Mouse (Mus musculus): Measurements from ENCODE around the gene Rpn1. TPM values are rescaled to one million over a fixed set of nuclear protein-coding genes. Genes with fewer than 3 reads are reported as not detected.

Gene Rpn1
- polyA plus RNA-seq, 1 experiment from 2014 or later, result 272 TPM

DNA sequence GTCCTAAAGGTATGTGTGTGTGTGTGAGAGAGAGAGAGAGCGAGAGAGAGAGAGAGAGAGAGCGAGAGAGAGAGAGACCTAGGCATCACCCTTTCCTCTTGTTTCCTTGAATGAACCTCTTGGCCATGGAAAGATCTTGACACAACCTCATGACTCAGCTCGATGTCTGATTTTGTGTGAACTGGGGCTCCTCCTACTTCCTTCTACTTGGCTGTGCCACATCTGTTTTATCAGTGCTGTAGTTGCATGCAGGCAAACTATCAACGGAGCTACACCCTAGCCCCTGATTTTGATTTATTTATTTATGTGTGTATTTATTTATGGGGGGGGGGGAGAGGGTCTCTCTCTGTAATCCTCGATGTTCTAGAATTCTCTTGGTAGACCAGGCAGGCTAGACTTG, 36.4 kb upstream of the Rpn1 start:
- Histone ChIP-seq H3K4me2 (replicated peaks; ENCODE audit: low read depth, low read length) (no peak overlapping the region), H3K9ac (ENCODE audit: low read depth, low read length) (no peak overlapping the region), H3K4me1 (replicated peaks; ENCODE audit: control insufficient read depth, insufficient read depth, low read length) (no peaks in the 10 kb centered on the region), H3K27ac (ENCODE audit: low read depth, low read length) (no peak overlapping the region), H3K36me3 (ENCODE audit: control insufficient read depth, insufficient read depth, low read length) (no peaks in the 10 kb centered on the region), H3K9me3 (ENCODE audit: control insufficient read depth, low read length) (no peaks in the 10 kb centered on the region), H3K4me3 (ENCODE audit: low read depth, low read length) (no peak overlapping the region), H3K27me3 (ENCODE audit: control insufficient read depth, insufficient read depth, low read length) (0 out of 2 replicates have a peak, but pooled peaks cover 2% of the 10 kb centered on the region)
- ATAC-seq (ENCODE audit: low FRiP score), result no peak
- no peak for DNase-seq (ENCODE audit: low spot score)
- WGBS, result 85% methylated on average over 5 of the region's 5 CpGs

DNA sequence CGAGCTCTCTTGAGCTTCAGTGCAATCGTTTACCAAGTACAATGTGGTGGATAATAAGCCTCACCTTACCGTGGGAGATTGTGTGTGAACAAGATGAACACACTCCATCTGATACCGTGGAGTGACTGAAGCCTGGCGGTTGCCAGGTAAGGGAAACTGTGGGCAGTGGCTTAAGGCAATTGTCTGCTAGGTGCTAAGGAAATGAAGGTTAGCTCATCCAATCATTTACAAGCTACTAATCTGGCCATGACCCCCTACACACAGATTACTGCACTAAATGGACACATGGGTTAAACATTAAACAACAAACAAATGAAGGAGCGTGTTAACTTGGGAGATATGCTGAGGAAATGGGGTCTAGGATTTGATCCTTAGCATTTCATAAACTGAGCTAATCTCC, 35.3 kb upstream of the Rpn1 start:
- H3K27ac ChIP-seq (ENCODE audit: low read depth, low read length), result no peak overlapping the region
- 78% methylated on average over 6 of the region's 6 CpGs for WGBS
- H3K4me1 ChIP-seq (replicated peaks; ENCODE audit: control insufficient read depth, insufficient read depth, low read length), result no peaks in the 10 kb centered on the region
- no peak overlapping the region for H3K9ac ChIP-seq (ENCODE audit: low read depth, low read length)
- 0 out of 2 replicates have a peak, but pooled peaks cover 2% of the 10 kb centered on the region for H3K27me3 ChIP-seq (ENCODE audit: control insufficient read depth, insufficient read depth, low read length)
- DNase-seq (ENCODE audit: low spot score) (no peak), ATAC-seq (ENCODE audit: low FRiP score) (no peak)
- H3K36me3 ChIP-seq (ENCODE audit: control insufficient read depth, insufficient read depth, low read length), result no peaks in the 10 kb centered on the region
- H3K4me2 ChIP-seq (replicated peaks; ENCODE audit: low read depth, low read length), result no peak overlapping the region
- H3K9me3 ChIP-seq (ENCODE audit: control insufficient read depth, low read length), result no peaks in the 10 kb centered on the region
- no peak overlapping the region for H3K4me3 ChIP-seq (ENCODE audit: low read depth, low read length)

DNA sequence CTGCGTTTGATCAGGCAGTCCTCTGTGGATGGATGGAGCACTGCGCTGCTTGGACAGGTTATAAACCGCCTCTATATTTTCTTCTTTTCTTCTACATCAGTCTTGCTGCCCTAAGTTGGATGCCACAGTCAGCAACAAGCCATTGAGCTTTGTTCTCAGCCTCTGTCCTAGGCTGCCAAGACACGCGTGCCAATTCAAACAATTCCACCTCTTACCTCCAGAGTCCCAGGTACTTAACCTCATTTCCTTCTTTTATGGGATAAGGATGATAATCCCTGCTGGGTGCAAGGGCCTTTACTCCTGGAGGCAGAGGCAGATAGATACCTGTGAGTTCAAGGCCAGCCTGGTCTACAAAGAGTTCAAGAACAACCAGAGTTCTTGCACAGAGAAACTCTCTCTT, 33.1 kb upstream of the Rpn1 start:
- Histone ChIP-seq H3K4me2 (replicated peaks; ENCODE audit: low read depth, low read length) (no peak overlapping the region), H3K9ac (ENCODE audit: low read depth, low read length) (no peak overlapping the region), H3K9me3 (ENCODE audit: control insufficient read depth, low read length) (no peaks in the 10 kb centered on the region), H3K27me3 (ENCODE audit: control insufficient read depth, insufficient read depth, low read length) (0 out of 2 replicates have a peak, but pooled peaks cover 2% of the 10 kb centered on the region), H3K27ac (ENCODE audit: low read depth, low read length) (no peak overlapping the region), H3K4me3 (ENCODE audit: low read depth, low read length) (no peak overlapping the region), H3K36me3 (ENCODE audit: control insufficient read depth, insufficient read depth, low read length) (no peaks in the 10 kb centered on the region), H3K4me1 (replicated peaks; ENCODE audit: control insufficient read depth, insufficient read depth, low read length) (no peaks in the 10 kb centered on the region)
- DNase-seq (ENCODE audit: low spot score) (no peak), ATAC-seq (ENCODE audit: low FRiP score) (no peak)
- 91% methylated on average over 5 of the region's 5 CpGs for WGBS

DNA sequence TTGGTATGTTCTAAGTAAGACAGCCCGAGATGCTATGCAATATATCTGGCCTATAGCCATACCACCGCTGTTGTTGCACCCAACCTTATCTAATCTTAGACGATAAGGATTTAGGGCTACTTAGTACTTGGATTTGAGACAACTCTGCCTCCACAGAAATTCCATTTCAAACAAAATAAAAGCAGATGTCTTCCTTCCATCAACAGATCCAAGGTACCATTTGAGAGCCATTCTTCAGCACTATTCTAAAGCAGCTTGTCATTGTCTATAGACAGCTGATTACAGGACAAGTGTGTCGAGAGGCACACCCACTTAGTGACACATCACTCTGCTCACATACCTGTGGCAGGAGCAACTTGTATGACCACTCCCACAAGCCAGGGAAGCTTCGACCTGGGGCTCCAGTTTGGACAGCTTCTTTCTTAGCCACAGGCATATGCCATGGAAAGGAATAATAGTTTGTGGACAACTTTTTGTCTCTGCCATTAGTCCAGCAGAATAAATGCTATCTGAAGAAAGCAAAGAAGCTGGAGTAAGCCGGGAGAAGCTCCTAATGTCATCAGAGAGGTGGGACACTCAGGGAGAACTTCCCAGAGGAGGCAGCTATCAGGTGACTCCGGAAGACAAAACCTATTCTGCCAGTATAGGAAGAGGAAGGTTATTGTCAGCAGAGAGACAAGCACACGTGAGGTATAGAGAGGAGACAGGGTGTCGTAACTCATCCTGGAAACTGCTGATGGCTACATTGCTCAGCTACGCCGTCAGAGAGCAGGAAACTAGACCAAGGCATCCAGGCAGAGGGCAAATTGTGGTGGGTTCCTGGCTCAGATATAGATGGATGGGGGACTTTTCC, 30.8 kb upstream of the Rpn1 start:
- H3K9me3 ChIP-seq (ENCODE audit: control insufficient read depth, low read length), result no peaks in the 10 kb centered on the region
- no peaks in the 10 kb centered on the region for H3K36me3 ChIP-seq (ENCODE audit: control insufficient read depth, insufficient read depth, low read length)
- H3K4me1 ChIP-seq (replicated peaks; ENCODE audit: control insufficient read depth, insufficient read depth, low read length), result no peaks in the 10 kb centered on the region
- no peak overlapping the region for H3K4me2 ChIP-seq (replicated peaks; ENCODE audit: low read depth, low read length)
- WGBS, result 77% methylated on average over 11 of the region's 11 CpGs
- ATAC-seq (ENCODE audit: low FRiP score) (no peak), DNase-seq (ENCODE audit: low spot score) (no peak)
- no peak overlapping the region for H3K4me3 ChIP-seq (ENCODE audit: low read depth, low read length)
- H3K27me3 ChIP-seq (ENCODE audit: control insufficient read depth, insufficient read depth, low read length), result no peaks in the 10 kb centered on the region
- H3K27ac ChIP-seq (ENCODE audit: low read depth, low read length), result no peak overlapping the region
- no peak overlapping the region for H3K9ac ChIP-seq (ENCODE audit: low read depth, low read length)

DNA sequence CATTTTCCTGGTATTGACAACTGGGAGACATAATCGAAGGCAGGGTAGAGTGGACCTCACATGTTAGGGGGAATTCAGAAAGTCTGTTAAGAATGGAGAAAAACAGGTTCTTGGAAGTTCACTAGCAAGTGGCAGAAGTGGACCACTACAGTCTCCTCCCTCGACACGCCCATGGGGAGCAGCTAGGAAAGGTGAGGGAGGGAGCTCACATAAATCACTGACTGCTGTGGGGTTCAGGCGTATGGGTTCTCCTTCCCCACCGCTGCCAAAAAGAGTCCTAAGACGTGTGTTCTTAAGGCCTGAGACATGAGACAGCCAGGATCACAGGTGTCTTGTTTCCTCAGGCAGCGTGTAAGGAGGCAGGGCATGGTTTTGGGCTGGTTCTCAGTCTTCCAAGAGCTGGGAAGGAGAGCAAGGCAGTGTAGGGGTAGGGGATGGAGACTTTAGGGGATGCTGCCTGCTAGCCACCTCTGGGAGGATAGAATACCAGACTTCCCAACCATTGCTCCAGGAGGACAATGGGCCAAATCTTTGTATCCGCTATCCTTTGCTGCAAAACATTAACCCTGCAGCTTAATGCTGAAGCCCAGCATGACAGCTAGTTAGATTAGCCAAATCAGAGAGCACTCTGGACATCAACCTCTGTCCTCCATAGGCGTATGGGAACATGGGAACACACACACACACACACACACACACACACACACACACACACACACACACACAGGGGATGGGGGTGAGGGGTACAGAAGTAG, 30.0 kb upstream of the Rpn1 start:
- no peaks in the 10 kb centered on the region for H3K4me1 ChIP-seq (replicated peaks; ENCODE audit: control insufficient read depth, insufficient read depth, low read length)
- 68% methylated on average over 9 of the region's 9 CpGs for WGBS

DNA sequence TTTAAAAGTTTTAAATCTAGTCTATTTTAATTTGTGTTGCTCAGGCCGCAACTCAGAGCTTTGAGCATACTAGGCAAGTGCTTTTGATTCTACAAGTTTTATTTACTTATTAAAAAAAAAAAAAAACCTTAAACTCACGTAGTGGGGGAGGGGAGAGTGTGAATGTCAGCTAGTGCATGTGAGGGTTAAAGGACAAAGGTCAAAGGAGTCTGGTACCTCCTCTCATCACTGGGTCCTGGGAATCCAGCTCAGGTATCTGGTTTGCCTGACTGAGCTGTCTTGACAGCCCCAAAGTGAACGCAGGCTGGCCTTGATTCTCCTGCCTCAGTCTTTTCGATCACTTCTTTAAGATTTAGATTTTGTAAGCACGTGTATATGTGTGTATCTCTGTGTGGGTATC, 28.6 kb upstream of the Rpn1 start:
- Histone ChIP-seq H3K27me3 (ENCODE audit: control insufficient read depth, insufficient read depth, low read length) (no peaks in the 10 kb centered on the region), H3K9me3 (ENCODE audit: control insufficient read depth, low read length) (no peaks in the 10 kb centered on the region), H3K4me2 (replicated peaks; ENCODE audit: low read depth, low read length) (no peak overlapping the region), H3K9ac (ENCODE audit: low read depth, low read length) (no peak overlapping the region), H3K4me1 (replicated peaks; ENCODE audit: control insufficient read depth, insufficient read depth, low read length) (no peaks in the 10 kb centered on the region), H3K27ac (ENCODE audit: low read depth, low read length) (no peak overlapping the region), H3K4me3 (ENCODE audit: low read depth, low read length) (no peak overlapping the region), H3K36me3 (ENCODE audit: control insufficient read depth, insufficient read depth, low read length) (no peaks in the 10 kb centered on the region)
- ATAC-seq (ENCODE audit: low FRiP score) (no peak), DNase-seq (ENCODE audit: low spot score) (no peak)
- WGBS, result 75% methylated on average over 5 of the region's 5 CpGs

More for the DNA sequence above, 30.0 kb upstream of the Rpn1 start:
- Histone ChIP-seq H3K4me3 (ENCODE audit: low read depth, low read length) (no peak overlapping the region), H3K27ac (ENCODE audit: low read depth, low read length) (no peak overlapping the region), H3K9me3 (ENCODE audit: control insufficient read depth, low read length) (no peaks in the 10 kb centered on the region), H3K36me3 (ENCODE audit: control insufficient read depth, insufficient read depth, low read length) (no peaks in the 10 kb centered on the region), H3K4me2 (replicated peaks; ENCODE audit: low read depth, low read length) (no peak overlapping the region), H3K9ac (ENCODE audit: low read depth, low read length) (no peak overlapping the region), H3K27me3 (ENCODE audit: control insufficient read depth, insufficient read depth, low read length) (no peaks in the 10 kb centered on the region)
- no peak for ATAC-seq (ENCODE audit: low FRiP score)
- no peak for DNase-seq (ENCODE audit: low spot score)

DNA sequence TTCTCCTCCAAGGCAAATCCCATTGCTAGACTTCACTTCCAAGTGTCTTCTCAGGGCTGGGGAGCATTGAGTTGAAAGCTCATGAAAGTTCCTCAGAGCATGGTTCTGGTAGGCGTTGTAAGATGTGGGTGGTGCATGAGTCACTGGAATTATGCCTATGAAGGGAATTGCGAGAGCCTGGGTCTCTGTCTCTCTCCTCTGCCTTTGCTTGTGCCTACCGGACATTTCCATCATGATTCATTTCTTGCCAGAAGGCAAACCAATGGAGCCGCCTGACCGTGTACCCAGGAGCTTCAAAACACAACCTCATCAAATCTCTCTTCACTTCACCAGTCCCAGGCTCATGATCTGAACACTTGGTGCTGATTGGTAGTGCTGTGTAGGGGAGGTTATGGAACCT, 27.4 kb upstream of the Rpn1 start:
- 90% methylated on average over 5 of the region's 5 CpGs for WGBS
- no peak for ATAC-seq (ENCODE audit: low FRiP score)

DNA sequence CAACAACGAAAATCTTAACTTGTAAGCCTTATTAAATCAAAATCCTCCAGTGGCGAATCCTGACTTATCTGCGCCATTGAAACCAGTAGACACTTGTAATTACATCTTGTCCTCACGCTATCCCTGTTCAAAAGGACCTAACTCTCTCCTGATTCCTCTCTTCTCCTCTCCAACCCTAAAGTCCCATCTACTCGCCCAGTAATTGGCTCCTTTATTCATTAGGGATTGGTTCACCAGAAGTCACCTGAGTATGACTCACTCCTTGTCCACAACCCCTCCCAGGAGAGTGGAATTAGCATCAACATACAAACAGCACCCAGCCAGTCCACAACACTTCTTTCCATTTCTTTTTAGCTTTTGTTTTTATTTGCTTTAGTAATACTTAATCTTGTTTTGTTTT, 24.4 kb upstream of the Rpn1 start:
- no peak overlapping the region for H3K4me3 ChIP-seq (ENCODE audit: low read depth, low read length)
- H3K36me3 ChIP-seq (ENCODE audit: control insufficient read depth, insufficient read depth, low read length), result no peaks in the 10 kb centered on the region
- no peaks in the 10 kb centered on the region for H3K9me3 ChIP-seq (ENCODE audit: control insufficient read depth, low read length)
- H3K9ac ChIP-seq (ENCODE audit: low read depth, low read length), result no peak overlapping the region
- no peaks in the 10 kb centered on the region for H3K4me1 ChIP-seq (replicated peaks; ENCODE audit: control insufficient read depth, insufficient read depth, low read length)
- DNase-seq (ENCODE audit: low spot score), result no peak
- H3K27ac ChIP-seq (ENCODE audit: low read depth, low read length), result no peak overlapping the region
- 82% methylated on average over 5 of the region's 5 CpGs for WGBS
- ATAC-seq (ENCODE audit: low FRiP score), result no peak
- no peaks in the 10 kb centered on the region for H3K27me3 ChIP-seq (ENCODE audit: control insufficient read depth, insufficient read depth, low read length)
- H3K4me2 ChIP-seq (replicated peaks; ENCODE audit: low read depth, low read length), result no peak overlapping the region

More for the DNA sequence above, 27.4 kb upstream of the Rpn1 start:
- Histone ChIP-seq H3K27me3 (ENCODE audit: control insufficient read depth, insufficient read depth, low read length) (no peaks in the 10 kb centered on the region), H3K4me1 (replicated peaks; ENCODE audit: control insufficient read depth, insufficient read depth, low read length) (no peaks in the 10 kb centered on the region), H3K27ac (ENCODE audit: low read depth, low read length) (no peak overlapping the region), H3K4me3 (ENCODE audit: low read depth, low read length) (no peak overlapping the region), H3K36me3 (ENCODE audit: control insufficient read depth, insufficient read depth, low read length) (no peaks in the 10 kb centered on the region), H3K9me3 (ENCODE audit: control insufficient read depth, low read length) (no peaks in the 10 kb centered on the region), H3K4me2 (replicated peaks; ENCODE audit: low read depth, low read length) (no peak overlapping the region), H3K9ac (ENCODE audit: low read depth, low read length) (no peak overlapping the region)
- DNase-seq (ENCODE audit: low spot score), result no peak
